In genomic region chr1:120094920-120095319, GRCm38 (mm10) we compare ENCODE assay signal across 20 mouse cellular contexts. TPM values are rescaled to one million over a fixed set of nuclear protein-coding genes. Genes with fewer than 3 reads are reported as not detected.
DNase-seq lines count a peak whose midpoint lies in the region; ATAC-seq and TF ChIP-seq lines count a peak whose summit lies in the region.
"Had no signal": no experiment of that assay in that cellular context is flagged by ENCODE, and none has a peak within 500 bp of the region (broad histone marks: within the 10 kb centered on the region; RNA-seq: fewer than 3 reads in every experiment).

No protein-coding gene starts in this region.

- DNase-seq in embryonic facial prominence, embryonic 10.5 days (ENCODE audit: low spot score), result no peak
- peak; percentile 26 for DNase-seq in midbrain, embryonic 11.5 days (ENCODE audit: low spot score, missing footprints)
- no peak for DNase-seq in midbrain, postnatal 0 days (ENCODE audit: low spot score)
- DNase-seq in liver, embryonic 13.5 days, result no peak
- no peak for DNase-seq in kidney, adult 11 months
- no peak for DNase-seq in layer of hippocampus, postnatal 36 days
- DNase-seq: adrenal gland, adult 2 months; adrenal gland, postnatal 25 days; cerebellum, adult 18-20 months; cerebellum, adult 9-11 months; cerebellum, postnatal 36 days; gastrocnemius, postnatal 36 days; heart, adult 2 months; heart, postnatal 14 days had no signal

- no peaks in the 10 kb centered on the region for H3K4me1 ChIP-seq in embryonic facial prominence, embryonic 13.5 days
- H3K4me1 ChIP-seq in embryonic facial prominence, embryonic 10.5 days, result no peaks in the 10 kb centered on the region
- no peaks in the 10 kb centered on the region for H3K4me1 ChIP-seq in midbrain, embryonic 11.5 days (ENCODE audit: control insufficient read depth, insufficient read depth, low read length)
- H3K4me1 ChIP-seq in midbrain, postnatal 0 days (ENCODE audit: insufficient read depth, low read length), result no peaks in the 10 kb centered on the region
- peaks cover 20% of the 10 kb centered on the region for H3K4me1 ChIP-seq in liver, embryonic 13.5 days (replicated peaks)
- H3K4me1 ChIP-seq: forebrain, embryonic 15.5 days; heart, embryonic 15.5 days; hindbrain, embryonic 10.5 days had no signal

- no peak for TF ChIP-seq CTCF in midbrain, postnatal 0 days (IDR thresholded peaks at IDR 0.05)

- H3K27ac ChIP-seq in embryonic facial prominence, embryonic 13.5 days, result no peak overlapping the region
- H3K27ac ChIP-seq in embryonic facial prominence, embryonic 10.5 days (replicated peaks), result no peak overlapping the region
- no peak overlapping the region for H3K27ac ChIP-seq in midbrain, embryonic 11.5 days (ENCODE audit: low read depth, low read length)
- no peak overlapping the region for H3K27ac ChIP-seq in midbrain, postnatal 0 days (ENCODE audit: low read depth, low read length)
- H3K27ac ChIP-seq in liver, embryonic 13.5 days, result no peak overlapping the region
- H3K27ac ChIP-seq: forebrain, embryonic 15.5 days; heart, adult 2 months; heart, embryonic 15.5 days; hindbrain, embryonic 10.5 days; hindbrain, embryonic 14.5 days had no signal

- no peaks in the 10 kb centered on the region for H3K9me3 ChIP-seq in embryonic facial prominence, embryonic 13.5 days
- H3K9me3 ChIP-seq in embryonic facial prominence, embryonic 10.5 days, result no peaks in the 10 kb centered on the region
- H3K9me3 ChIP-seq in midbrain, embryonic 11.5 days (ENCODE audit: control insufficient read depth, low read length), result no peaks in the 10 kb centered on the region
- H3K9me3 ChIP-seq in midbrain, postnatal 0 days (ENCODE audit: low read length), result peaks cover 3% of the 10 kb centered on the region; the same call in 1 of the 2 replicates
- H3K9me3 ChIP-seq in liver, embryonic 13.5 days (replicated peaks), result no peaks in the 10 kb centered on the region
- H3K9me3 ChIP-seq: forebrain, embryonic 15.5 days; heart, embryonic 15.5 days; hindbrain, embryonic 10.5 days had no signal

- H3K4me2 ChIP-seq in embryonic facial prominence, embryonic 13.5 days, result no peak overlapping the region
- no peak overlapping the region for H3K4me2 ChIP-seq in midbrain, embryonic 11.5 days
- no peak overlapping the region for H3K4me2 ChIP-seq in midbrain, postnatal 0 days (ENCODE audit: low read depth, low read length, poor library complexity, severe bottlenecking)
- no peak overlapping the region for H3K4me2 ChIP-seq in liver, embryonic 13.5 days
- H3K4me2 ChIP-seq: forebrain, embryonic 15.5 days; heart, embryonic 11.5 days; heart, embryonic 15.5 days; hindbrain, embryonic 14.5 days had no signal

- no peaks in the 10 kb centered on the region for H3K36me3 ChIP-seq in embryonic facial prominence, embryonic 13.5 days
- H3K36me3 ChIP-seq in embryonic facial prominence, embryonic 10.5 days (replicated peaks), result no peaks in the 10 kb centered on the region
- no peaks in the 10 kb centered on the region for H3K36me3 ChIP-seq in midbrain, embryonic 11.5 days (ENCODE audit: control insufficient read depth, insufficient read depth, low read length)
- no peaks in the 10 kb centered on the region for H3K36me3 ChIP-seq in midbrain, postnatal 0 days (ENCODE audit: insufficient read depth, low read length)
- no peaks in the 10 kb centered on the region for H3K36me3 ChIP-seq in liver, embryonic 13.5 days
- H3K36me3 ChIP-seq: forebrain, embryonic 15.5 days; heart, embryonic 15.5 days; hindbrain, embryonic 10.5 days had no signal

- H3K4me3 ChIP-seq in embryonic facial prominence, embryonic 13.5 days, result no peak overlapping the region
- H3K4me3 ChIP-seq in embryonic facial prominence, embryonic 10.5 days, result no peak overlapping the region
- no peak overlapping the region for H3K4me3 ChIP-seq in midbrain, embryonic 11.5 days (ENCODE audit: low read depth, low read length)
- no peak overlapping the region for H3K4me3 ChIP-seq in midbrain, postnatal 0 days (ENCODE audit: low read depth, low read length)
- no peak overlapping the region for H3K4me3 ChIP-seq in liver, embryonic 13.5 days (replicated peaks)
- H3K4me3 ChIP-seq: forebrain, embryonic 15.5 days; heart, adult 2 months; heart, embryonic 15.5 days; hindbrain, embryonic 10.5 days had no signal

- no peaks in the 10 kb centered on the region for H3K27me3 ChIP-seq in embryonic facial prominence, embryonic 13.5 days
- no peaks in the 10 kb centered on the region for H3K27me3 ChIP-seq in embryonic facial prominence, embryonic 10.5 days (replicated peaks; ENCODE audit: low read depth, poor library complexity, severe bottlenecking)
- no peaks in the 10 kb centered on the region for H3K27me3 ChIP-seq in midbrain, embryonic 11.5 days (ENCODE audit: control insufficient read depth, insufficient read depth, low read length)
- H3K27me3 ChIP-seq in midbrain, postnatal 0 days (ENCODE audit: insufficient read depth, low read length), result no peaks in the 10 kb centered on the region
- H3K27me3 ChIP-seq in liver, embryonic 13.5 days, result no peaks in the 10 kb centered on the region
- H3K27me3 ChIP-seq: forebrain, embryonic 15.5 days; heart, embryonic 15.5 days had no signal

- H3K9ac ChIP-seq in embryonic facial prominence, embryonic 13.5 days, result no peak overlapping the region
- H3K9ac ChIP-seq in midbrain, embryonic 11.5 days (ENCODE audit: low read length), result no peak overlapping the region
- no peak overlapping the region for H3K9ac ChIP-seq in midbrain, postnatal 0 days (replicated peaks; ENCODE audit: low read length, poor library complexity, severe bottlenecking)
- no peak overlapping the region for H3K9ac ChIP-seq in liver, embryonic 13.5 days
- H3K9ac ChIP-seq: forebrain, embryonic 15.5 days; heart, embryonic 15.5 days; hindbrain, embryonic 14.5 days had no signal

- 0 out of 2 replicates have a peak, but pooled peaks have one; percentile 11 for ATAC-seq in embryonic facial prominence, embryonic 13.5 days (ENCODE audit: insufficient number of reproducible peaks, insufficient read depth, low FRiP score, low TSS enrichment, low read depth)
- ATAC-seq in midbrain, embryonic 11.5 days (ENCODE audit: low FRiP score), result no peak
- no peak for ATAC-seq in midbrain, postnatal 0 days (ENCODE audit: low FRiP score)
- ATAC-seq in liver, embryonic 13.5 days (ENCODE audit: low read depth), result peak; percentile 52
- ATAC-seq: forebrain, embryonic 15.5 days had no signal

- 81% methylated on average over 3 of the region's 3 CpGs for WGBS in embryonic facial prominence, embryonic 13.5 days
- 81% methylated on average over 3 of the region's 3 CpGs for WGBS in embryonic facial prominence, embryonic 10.5 days
- WGBS in midbrain, embryonic 11.5 days, result 67% methylated on average over 3 of the region's 3 CpGs
- WGBS in midbrain, postnatal 0 days, result 52% methylated on average over 3 of the region's 3 CpGs
- WGBS in liver, embryonic 13.5 days (ENCODE audit: insufficient replicate concordance), result 28% methylated on average over 3 of the region's 3 CpGs

RNA-seq across cellular contexts. Expression of gene Tmem37, which starts 21.0 kb away (rescaled TPM):
- polyA plus RNA-seq in embryonic facial prominence, embryonic 13.5 days (2015; fragmentation: Nextera tagmentation; extraction: Ambion mirVana), result 5.5 and 10.0 TPM in 2 replicates
- polyA plus RNA-seq in embryonic facial prominence, embryonic 10.5 days (2016; fragmentation: Nextera tagmentation; extraction: Ambion mirVana), result 5.2 and 7.2 TPM in 2 replicates
- polyA plus RNA-seq in midbrain, embryonic 11.5 days (2014; fragmentation: Nextera tagmentation; extraction: Ambion mirVana), result 6.8 and 7.3 TPM in 2 replicates
- 2.7 and 4.0 TPM in 2 replicates for total RNA-seq in midbrain, postnatal 0 days (2014; rRNA removed)
- polyA plus RNA-seq in midbrain, postnatal 0 days (2015; fragmentation: Nextera tagmentation; extraction: Ambion mirVana), result 6.9 and 7.5 TPM in 2 replicates
- 46.4 and 52.5 TPM in 2 replicates for polyA plus RNA-seq in liver, embryonic 13.5 days (2015; fragmentation: Nextera tagmentation; extraction: Ambion mirVana)
- 1 to 10 TPM in 1 of 2 experiments, under 1 TPM in 1; 0.58 to 1.1 TPM for total RNA-seq in layer of hippocampus, postnatal 36 days (2021)

RNA-seq across cellular contexts. Expression of gene Dbi, which starts 26.0 kb away (rescaled TPM):
- 607 and 644 TPM in 2 replicates for polyA plus RNA-seq in embryonic facial prominence, embryonic 13.5 days (2015; fragmentation: Nextera tagmentation; extraction: Ambion mirVana)
- 693 and 727 TPM in 2 replicates for polyA plus RNA-seq in embryonic facial prominence, embryonic 10.5 days (2016; fragmentation: Nextera tagmentation; extraction: Ambion mirVana)
- 690 and 715 TPM in 2 replicates for polyA plus RNA-seq in midbrain, embryonic 11.5 days (2014; fragmentation: Nextera tagmentation; extraction: Ambion mirVana)
- 515 and 540 TPM in 2 replicates for total RNA-seq in midbrain, postnatal 0 days (2014; rRNA removed)
- 1,809 and 1,897 TPM in 2 replicates for polyA plus RNA-seq in midbrain, postnatal 0 days (2015; fragmentation: Nextera tagmentation; extraction: Ambion mirVana)
- polyA plus RNA-seq in liver, embryonic 13.5 days (2015; fragmentation: Nextera tagmentation; extraction: Ambion mirVana), result 581 and 610 TPM in 2 replicates
- total RNA-seq in layer of hippocampus, postnatal 36 days (2021), result 100 to 1,000 TPM; 379 to 403 TPM

RNA-seq across cellular contexts. Expression of gene 3110009E18Rik, which starts 26.1 kb away (rescaled TPM):
- 22.9 and 26.6 TPM in 2 replicates for polyA plus RNA-seq in embryonic facial prominence, embryonic 13.5 days (2015; fragmentation: Nextera tagmentation; extraction: Ambion mirVana)
- 19.8 and 20.7 TPM in 2 replicates for polyA plus RNA-seq in embryonic facial prominence, embryonic 10.5 days (2016; fragmentation: Nextera tagmentation; extraction: Ambion mirVana)
- polyA plus RNA-seq in midbrain, embryonic 11.5 days (2014; fragmentation: Nextera tagmentation; extraction: Ambion mirVana), result 26.4 and 27.1 TPM in 2 replicates
- total RNA-seq in midbrain, postnatal 0 days (2014; rRNA removed), result 0.77 and 1.9 TPM in 2 replicates
- polyA plus RNA-seq in midbrain, postnatal 0 days (2015; fragmentation: Nextera tagmentation; extraction: Ambion mirVana), result 11.4 and 15.7 TPM in 2 replicates
- polyA plus RNA-seq in liver, embryonic 13.5 days (2015; fragmentation: Nextera tagmentation; extraction: Ambion mirVana), result 12.6 and 12.7 TPM in 2 replicates
- 1 to 10 TPM; 6.0 to 8.6 TPM for total RNA-seq in layer of hippocampus, postnatal 36 days (2021)

Comparison
In these comparisons a context has a peak if more than half of its experiments do, and no peak if none do; other contexts are left out.
1. ATAC-seq: peak in embryonic facial prominence, embryonic 13.5 days (single experiment) and liver, embryonic 13.5 days (single experiment); none in midbrain, embryonic 11.5 days (single experiment) and midbrain, postnatal 0 days (single experiment).